Mouse (Mus musculus) heart, embryonic 15.5 days (tissue): ENCODE results near the gene Oxsm. TPM values are rescaled to one million over a fixed set of nuclear protein-coding genes. Genes with fewer than 3 reads are reported as not detected.

Experiments used
- ATAC-seq: fragments of 200-750 bp; cut with Nextera tagmentation; replicated peaks from 2 replicates; pipeline ENCODE4 v1.8.0; 2017; ENCODE audit warnings: low read depth, moderate TSS enrichment; ENCODE audit not compliant: insufficient number of reproducible peaks, insufficient read depth, low FRiP score
- H3K27ac ChIP-seq: fragments of 300-500 bp; sonication (generic); 2 replicates; pipeline ENCODE4 v1.5.1; 2015; ENCODE audit warnings: mild to moderate bottlenecking, inconsistent platforms
- H3K27me3 ChIP-seq: fragments of 300-500 bp; sonication (generic); 2 replicates; pipeline ENCODE4 v1.6.1; 2015; ENCODE audit warnings: inconsistent platforms
- H3K36me3 ChIP-seq: fragments of 300-500 bp; sonication (generic); 2 replicates; pipeline ENCODE4 v1.6.1; 2015; ENCODE audit warnings: mild to moderate bottlenecking, inconsistent platforms
- H3K4me1 ChIP-seq: fragments of 300-500 bp; sonication (generic); replicated peaks from 2 replicates; pipeline ENCODE4 v1.6.1; 2015; ENCODE audit warnings: inconsistent platforms
- H3K4me2 ChIP-seq: fragments of 300-500 bp; sonication (generic); 2 replicates; pipeline ENCODE4 v1.6.1; 2015; ENCODE audit warnings: inconsistent platforms, mild to moderate bottlenecking, moderate library complexity
- H3K4me3 ChIP-seq: fragments of 300-500 bp; sonication (generic); 2 replicates; pipeline ENCODE4 v1.5.1; 2015; ENCODE audit warnings: mild to moderate bottlenecking, inconsistent platforms
- H3K9ac ChIP-seq: fragments of 300-500 bp; sonication (generic); 2 replicates; pipeline ENCODE4 v1.6.1; 2015; ENCODE audit warnings: mild to moderate bottlenecking, inconsistent platforms
- H3K9me3 ChIP-seq: fragments of 300-500 bp; sonication (generic); replicated peaks from 2 replicates; pipeline ENCODE4 v1.6.1; 2016; ENCODE audit warnings: inconsistent platforms
- WGBS: fragments of 180-500 bp; shearing (Covaris S2); methylation state at CpG from one replicate; pipeline ENCODE4 v1.1.7; 2015; ENCODE audit warnings: mixed read lengths; 5-methylcytosine and 5-hydroxymethylcytosine counted together
- polyA plus RNA-seq: library from polyadenylated mRNA; unstranded; fragments of >200 nt; fragmentation: Nextera tagmentation; extraction: Ambion mirVana; gene quantifications from 2 replicates; pipeline ENCODE4 v1.2.1, GENCODE M21; 2015

Gene Oxsm
- polyA plus RNA-seq, 1 experiment from 2014 or later: 2.9 TPM

DNA sequence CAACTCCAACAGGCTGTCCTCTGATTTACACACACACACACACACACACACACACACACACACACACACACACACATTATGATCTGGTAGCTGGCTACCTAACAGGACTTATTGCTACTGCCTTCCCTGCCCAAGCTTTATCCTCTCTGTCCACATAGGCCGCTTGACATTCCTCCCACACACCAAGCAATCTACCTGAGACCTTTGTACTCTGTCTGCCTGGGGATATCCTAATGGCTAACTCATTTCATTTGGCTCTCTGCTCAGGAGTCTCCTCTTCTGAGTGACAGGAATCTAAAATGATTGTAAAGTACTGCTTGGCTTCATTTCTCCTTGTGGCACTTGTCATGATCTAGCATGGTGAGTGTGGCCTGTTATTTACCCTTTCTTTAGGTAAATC lies 60.5 kb downstream of the Oxsm start:
- H3K4me2 ChIP-seq: no peak overlapping the region
- WGBS: 64% methylated on average over 1 of the region's 1 CpGs
- H3K27ac ChIP-seq: no peak overlapping the region
- ATAC-seq: no peak
- no peaks in the 10 kb centered on the region for H3K9me3 ChIP-seq
- no peak overlapping the region for H3K4me3 ChIP-seq
- no peaks in the 10 kb centered on the region for H3K27me3 ChIP-seq
- no peak overlapping the region for H3K9ac ChIP-seq
- no peaks in the 10 kb centered on the region for H3K4me1 ChIP-seq
- no peaks in the 10 kb centered on the region for H3K36me3 ChIP-seq

Other genes starting within 250 kb of the Oxsm start
- gene Ngly1, start 528 bp downstream of the Oxsm start, polyA plus RNA-seq: 23.7 and 27.4 TPM in 2 replicates
- gene Top2b, start 115.4 kb upstream of the Oxsm start, polyA plus RNA-seq: 29.5 and 31.6 TPM in 2 replicates